Mouse (Mus musculus) liver, adult 2 months (tissue): ENCODE data around the gene Naxd.

Source experiments
- CTCF ChIP-seq: fragments of 200-500 bp; IDR thresholded peaks from 2 replicates; pipeline ENCODE4 v1.5.1; 2011; ENCODE audit warnings: low read depth, low read length, control low read depth
- POLR2A ChIP-seq: fragments of 200-500 bp; IDR thresholded peaks from 2 replicates; pipeline ENCODE4 v1.6.1; 2011; ENCODE audit warnings: low read length, control low read depth; ENCODE audit not compliant: insufficient read depth; ENCODE audit errors: extremely low read depth

DNA sequence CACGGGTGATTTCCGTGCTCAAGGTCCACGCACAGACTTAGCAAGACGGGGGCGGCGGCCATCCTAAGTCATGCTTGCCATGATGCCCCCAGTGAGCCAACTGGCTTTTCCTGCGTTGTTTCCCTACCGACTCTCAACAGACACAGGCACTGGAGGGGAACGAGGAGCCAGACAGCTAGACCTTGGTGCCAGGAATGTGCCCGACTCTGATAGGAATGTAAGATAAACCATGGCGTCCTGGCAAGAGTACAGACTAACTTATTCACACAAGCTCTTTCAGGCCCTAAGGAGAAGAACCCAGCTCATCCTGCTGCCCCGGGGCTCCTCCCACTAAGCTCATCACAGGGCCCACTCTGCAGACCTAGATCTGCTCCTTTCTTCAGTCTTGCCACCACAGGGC is 44.7 kb downstream of the Naxd start:
- TF ChIP-seq CTCF: no peak
- TF ChIP-seq POLR2A: no peak
